Mouse (Mus musculus): ENCODE measurements at regions not wholly inside any gene's neighbourhood (a gene's known extent, or its start where the extent isn't known, plus 50 kb on each side); places are given as distances from the start of the nearest gene placed in this dataset.
"Not testable (repeated sequence)": the region's sequence is repeated elsewhere in the genome, so short reads cannot be mapped to it uniquely, and the experiment has no call there.

- no peak for DNase-seq (ENCODE audit: low read depth, low spot score)
Measured at GRCm38 (mm10) chr2:10990043-10990728, 181.7 kb upstream of the Prkcq start.

GRCm38 (mm10) chr2:10998798-10999197, 173.1 kb upstream of the Prkcq start:
- no peak for DNase-seq (ENCODE audit: low read depth, low spot score)

- DNase-seq (ENCODE audit: low read depth, low spot score): no peak
Measured at GRCm38 (mm10) chr2:10999217-10999618, 172.7 kb upstream of the Prkcq start.

- no peak for DNase-seq (ENCODE audit: low read depth, low spot score)
Measured at GRCm38 (mm10) chr2:11005806-11006205, 166.1 kb upstream of the Prkcq start.

- no peak for DNase-seq (ENCODE audit: low read depth, low spot score)
Measured at GRCm38 (mm10) chr2:11011041-11011962, 160.6 kb upstream of the Prkcq start.

- no peak for DNase-seq (ENCODE audit: low read depth, low spot score)
Measured at GRCm38 (mm10) chr2:11012312-11012860, 159.5 kb upstream of the Prkcq start.

GRCm38 (mm10) chr2:11013154-11013553, 158.8 kb upstream of the Prkcq start:
- DNase-seq (ENCODE audit: low read depth, low spot score): no peak

- DNase-seq (ENCODE audit: low read depth, low spot score): no peak
Measured at GRCm38 (mm10) chr2:11016446-11016845, 155.5 kb upstream of the Prkcq start.

- DNase-seq (ENCODE audit: low read depth, low spot score): no peak
Measured at GRCm38 (mm10) chr2:11032891-11033290, 139.0 kb upstream of the Prkcq start.

- DNase-seq (ENCODE audit: low read depth, low spot score): no peak
Measured at GRCm38 (mm10) chr2:11034178-11034577, 137.7 kb upstream of the Prkcq start.

- no peak for DNase-seq (ENCODE audit: low read depth, low spot score)
Measured at GRCm38 (mm10) chr2:11037343-11037742, 134.6 kb upstream of the Prkcq start.

GRCm38 (mm10) chr2:11038440-11038839, 133.5 kb upstream of the Prkcq start:
- DNase-seq (ENCODE audit: low read depth, low spot score): no peak

GRCm38 (mm10) chr2:11040005-11040404, 131.9 kb upstream of the Prkcq start:
- no peak for DNase-seq (ENCODE audit: low read depth, low spot score)

GRCm38 (mm10) chr2:11044727-11045274, 127.1 kb upstream of the Prkcq start:
- DNase-seq (ENCODE audit: low read depth, low spot score): no peak

GRCm38 (mm10) chr2:11051621-11052020, 120.3 kb upstream of the Prkcq start:
- no peak for DNase-seq (ENCODE audit: low read depth, low spot score)

- peak; percentile 46 for DNase-seq (ENCODE audit: low read depth, low spot score)
Measured at GRCm38 (mm10) chr2:11059731-11060425, 112.0 kb upstream of the Prkcq start.

- DNase-seq (ENCODE audit: low read depth, low spot score): no peak
Measured at GRCm38 (mm10) chr2:11067384-11067783, 104.5 kb upstream of the Prkcq start.

- DNase-seq (ENCODE audit: low read depth, low spot score): no peak
Measured at GRCm38 (mm10) chr2:11083536-11083935, 88.4 kb upstream of the Prkcq start.

- no peak for DNase-seq (ENCODE audit: low read depth, low spot score)
Measured at GRCm38 (mm10) chr2:11086996-11087395, 84.9 kb upstream of the Prkcq start.

GRCm38 (mm10) chr2:11099834-11100622, 71.9 kb upstream of the Prkcq start:
- not testable (repeated sequence) for DNase-seq (ENCODE audit: low read depth, low spot score)

- peak; percentile 21 for DNase-seq (ENCODE audit: low read depth, low spot score)
Measured at GRCm38 (mm10) chr2:11113191-11113590, 58.7 kb upstream of the Prkcq start.
